Mouse (Mus musculus) cerebellum, adult 11 months (tissue): ENCODE results near the gene Mustn1.

Experiments
- DNase-seq: peaks from one replicate; pipeline ENCODE4 v3.0.0; 2022

Mustn1 gene

GRCm38 (mm10) chr14:30878958-30879571 is at the start of gene Mustn1:
Gene Mustn1 (plus strand): TSS chr14:30879200.
- DNase-seq: no peak

- no peak for DNase-seq
Measured at GRCm38 (mm10) chr14:30837416-30837996, 41.5 kb upstream of the Mustn1 start.

- no peak for DNase-seq
Measured at GRCm38 (mm10) chr14:30843701-30844100, 35.3 kb upstream of the Mustn1 start.

GRCm38 (mm10) chr14:30850504-30850903 is 28.5 kb upstream of the Mustn1 start:
- no peak for DNase-seq

- DNase-seq: no peak
Measured at GRCm38 (mm10) chr14:30852325-30852724, 26.7 kb upstream of the Mustn1 start.

GRCm38 (mm10) chr14:30855316-30855715 is 23.7 kb upstream of the Mustn1 start:
- DNase-seq: peak; percentile 39

GRCm38 (mm10) chr14:30856885-30857507 is 22.0 kb upstream of the Mustn1 start:
- DNase-seq: peak; percentile 41

GRCm38 (mm10) chr14:30857990-30858389 is 21.0 kb upstream of the Mustn1 start:
- DNase-seq: no peak

GRCm38 (mm10) chr14:30861421-30862125 is 17.4 kb upstream of the Mustn1 start:
- DNase-seq: peak; percentile 25

GRCm38 (mm10) chr14:30862368-30862767 is 16.6 kb upstream of the Mustn1 start:
- no peak for DNase-seq

- DNase-seq: no peak
Measured at GRCm38 (mm10) chr14:30865311-30865710, 13.7 kb upstream of the Mustn1 start.

- peak; percentile 55 for DNase-seq
Measured at GRCm38 (mm10) chr14:30867042-30867441, 12.0 kb upstream of the Mustn1 start.

- no peak for DNase-seq
Measured at GRCm38 (mm10) chr14:30868826-30869225, 10.2 kb upstream of the Mustn1 start.

- no peak for DNase-seq
Measured at GRCm38 (mm10) chr14:30869391-30869801, 9.6 kb upstream of the Mustn1 start.

- no peak for DNase-seq
Measured at GRCm38 (mm10) chr14:30870206-30871147, 8.5 kb upstream of the Mustn1 start.

GRCm38 (mm10) chr14:30874095-30874700 is 4.8 kb upstream of the Mustn1 start:
- DNase-seq: no peak

- DNase-seq: no peak
Measured at GRCm38 (mm10) chr14:30875130-30875865, 3.7 kb upstream of the Mustn1 start.

- DNase-seq: no peak
Measured at GRCm38 (mm10) chr14:30875955-30876354, 3.0 kb upstream of the Mustn1 start.

GRCm38 (mm10) chr14:30876451-30876850 is 2.5 kb upstream of the Mustn1 start:
- no peak for DNase-seq

GRCm38 (mm10) chr14:30877827-30878226 is 1.2 kb upstream of the Mustn1 start:
- no peak for DNase-seq

GRCm38 (mm10) chr14:30879794-30880193 is 794 bp downstream of the Mustn1 start:
- DNase-seq: no peak
